Mouse (Mus musculus) testis, adult 2 months (tissue): ENCODE data around the gene Fign.

Experiments
- CTCF ChIP-seq: fragments of 200-500 bp; IDR thresholded peaks from 2 replicates; pipeline ENCODE4 v1.5.1; 2012; ENCODE audit warnings: low read depth, mild to moderate bottlenecking, inconsistent platforms, low read length, moderate library complexity; ENCODE audit not compliant: control insufficient read depth, insufficient read depth, insufficient replicate concordance
- POLR2A ChIP-seq: fragments of 200-500 bp; IDR thresholded peaks from 2 replicates; pipeline ENCODE4 v1.6.1; 2012; ENCODE audit warnings: low read depth, mild to moderate bottlenecking, inconsistent platforms, low read length, moderate library complexity; ENCODE audit not compliant: control insufficient read depth

DNA sequence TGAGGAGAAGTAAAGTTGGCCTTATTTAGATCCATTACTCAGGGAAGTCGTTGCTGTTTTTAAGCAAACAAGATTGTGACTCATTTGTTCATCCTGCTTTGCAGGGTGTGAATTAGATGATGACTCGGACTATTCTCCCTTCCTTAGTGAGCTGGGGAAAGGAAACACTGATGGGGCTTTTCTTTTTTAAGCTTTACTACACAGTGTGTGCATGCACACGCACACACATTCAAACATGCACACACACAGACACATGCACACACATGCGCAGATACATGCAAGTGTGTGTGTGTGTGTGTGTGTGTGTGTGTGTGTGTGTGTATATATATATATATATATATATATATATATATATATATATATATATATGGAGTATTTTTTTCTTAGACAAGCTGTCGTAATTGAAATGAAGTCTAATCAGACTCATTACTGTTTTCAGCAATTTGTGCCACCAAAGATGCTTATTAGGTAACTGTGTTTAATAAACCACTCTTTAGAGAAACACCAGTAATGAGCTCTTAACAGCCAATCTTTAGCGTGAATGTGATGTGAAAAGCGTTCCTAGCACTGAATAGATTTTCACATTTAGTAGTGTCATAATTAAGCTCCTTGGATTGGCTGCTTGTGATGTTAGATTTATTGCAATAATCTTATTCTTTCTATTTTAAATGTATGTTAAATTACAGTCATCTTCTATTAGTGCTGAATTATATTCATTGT is 103.4 kb downstream of the Fign start:
- TF ChIP-seq CTCF (no peak), POLR2A (no peak)
